Mouse (Mus musculus): Measurements from ENCODE around the gene Phip.

The Phip gene

DNA sequence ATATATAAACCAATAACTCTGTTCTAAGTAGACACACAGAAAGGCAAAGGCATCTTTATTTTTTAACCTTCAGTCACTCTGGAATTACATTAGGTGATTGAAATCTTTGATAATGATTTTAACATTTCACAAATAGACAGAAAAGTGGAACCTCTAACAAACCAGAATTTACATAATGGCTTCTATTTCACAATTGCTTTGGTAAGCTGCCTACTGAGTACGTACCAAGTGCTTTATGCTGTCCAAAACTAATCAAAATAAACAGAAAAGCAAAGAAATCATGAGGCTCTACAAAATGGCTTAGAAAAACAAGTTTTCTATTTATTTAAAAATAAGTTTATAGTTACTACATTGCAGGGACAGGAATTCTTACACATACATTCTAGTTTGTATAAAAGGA lies 109.2 kb downstream of the Phip start:
- no peak for DNase-seq

DNA sequence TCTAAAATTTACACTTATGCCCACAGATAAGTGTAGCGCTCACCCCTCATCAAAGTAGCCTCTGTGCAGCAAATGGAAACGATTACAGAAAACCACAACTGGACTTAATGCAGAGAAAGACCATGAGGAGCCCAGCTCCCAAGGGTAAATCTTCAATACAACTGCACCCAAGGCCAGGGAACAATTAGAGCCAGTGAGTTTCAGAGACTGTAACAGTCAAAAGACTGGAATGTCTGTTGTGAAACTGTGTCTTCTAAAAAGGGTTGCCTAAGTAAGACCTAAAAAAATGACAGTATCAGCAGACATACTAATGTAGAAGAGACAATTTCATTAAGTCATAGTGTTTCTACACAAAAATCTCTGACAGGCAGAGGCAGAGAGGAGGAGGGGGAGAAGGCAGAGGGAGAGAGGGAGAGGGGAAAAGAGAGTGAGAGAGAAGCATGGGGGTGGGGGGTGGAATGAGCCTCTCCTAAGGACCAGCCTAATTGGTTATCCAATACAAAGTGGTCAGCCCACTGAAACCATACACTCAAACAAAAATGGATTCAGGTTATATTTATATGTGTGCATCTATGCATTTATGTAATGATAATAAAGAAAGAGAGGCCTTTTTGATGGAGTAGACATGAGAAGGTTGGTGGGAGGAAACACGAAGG lies 113.4 kb downstream of the Phip start:
- no peak for DNase-seq

DNA sequence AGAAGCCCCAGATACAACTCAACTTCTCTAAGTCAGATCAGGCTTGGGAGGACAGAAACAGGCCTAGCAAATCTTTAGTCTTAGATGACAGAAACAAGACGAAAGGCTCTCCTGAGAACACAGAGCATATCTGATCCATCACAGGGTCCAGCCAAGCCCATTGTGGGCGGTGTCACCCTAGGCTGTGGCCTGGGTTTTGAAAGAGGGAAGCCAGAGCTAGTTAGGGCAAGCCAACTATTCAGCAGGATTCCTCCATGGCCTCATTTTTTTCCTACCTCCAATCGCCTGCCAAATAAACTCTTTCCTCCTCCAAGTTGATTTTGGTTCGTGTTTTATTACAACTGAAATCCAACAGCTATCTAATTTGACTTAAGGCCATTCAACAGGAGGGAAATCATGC lies 114.0 kb downstream of the Phip start:
- no peak for DNase-seq

DNA sequence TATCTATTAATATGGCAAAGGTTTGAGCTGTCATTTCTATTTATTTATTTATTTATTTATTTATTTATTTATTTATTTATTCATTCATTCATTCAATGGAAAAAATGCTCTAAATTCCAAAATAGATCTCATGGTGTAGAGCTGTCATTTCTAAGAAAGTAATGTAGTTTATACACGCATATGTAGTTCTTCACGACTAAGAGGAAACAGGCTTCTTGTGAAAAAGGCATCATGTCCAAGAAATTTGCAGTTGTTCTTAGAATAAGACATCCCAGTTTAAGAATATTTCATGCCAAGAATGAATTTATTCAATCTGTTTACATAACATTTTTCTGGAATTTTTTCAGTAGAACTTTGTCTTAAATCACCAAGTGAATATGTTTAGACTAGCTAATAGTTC lies 114.5 kb downstream of the Phip start:
- no peak for DNase-seq

DNA sequence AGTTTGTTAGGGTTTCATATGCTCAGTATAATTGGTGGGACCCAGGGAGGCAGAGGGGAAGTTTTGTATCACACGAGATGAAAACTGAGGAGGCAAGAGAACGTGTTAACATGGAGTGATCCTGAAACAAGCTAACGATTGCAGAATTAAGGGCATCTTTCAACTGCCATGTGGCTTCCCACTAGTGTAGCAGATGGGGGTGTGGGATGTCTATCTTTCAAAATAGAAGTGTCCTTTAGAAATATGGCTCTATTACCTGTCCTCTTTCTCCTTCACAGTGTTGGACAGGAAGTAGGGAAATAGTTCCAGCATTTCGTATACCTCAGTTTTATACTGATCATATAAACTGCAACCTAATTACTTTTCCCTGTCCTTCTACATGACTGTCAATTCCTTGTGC lies 119.1 kb downstream of the Phip start:
- no peak for DNase-seq

DNA sequence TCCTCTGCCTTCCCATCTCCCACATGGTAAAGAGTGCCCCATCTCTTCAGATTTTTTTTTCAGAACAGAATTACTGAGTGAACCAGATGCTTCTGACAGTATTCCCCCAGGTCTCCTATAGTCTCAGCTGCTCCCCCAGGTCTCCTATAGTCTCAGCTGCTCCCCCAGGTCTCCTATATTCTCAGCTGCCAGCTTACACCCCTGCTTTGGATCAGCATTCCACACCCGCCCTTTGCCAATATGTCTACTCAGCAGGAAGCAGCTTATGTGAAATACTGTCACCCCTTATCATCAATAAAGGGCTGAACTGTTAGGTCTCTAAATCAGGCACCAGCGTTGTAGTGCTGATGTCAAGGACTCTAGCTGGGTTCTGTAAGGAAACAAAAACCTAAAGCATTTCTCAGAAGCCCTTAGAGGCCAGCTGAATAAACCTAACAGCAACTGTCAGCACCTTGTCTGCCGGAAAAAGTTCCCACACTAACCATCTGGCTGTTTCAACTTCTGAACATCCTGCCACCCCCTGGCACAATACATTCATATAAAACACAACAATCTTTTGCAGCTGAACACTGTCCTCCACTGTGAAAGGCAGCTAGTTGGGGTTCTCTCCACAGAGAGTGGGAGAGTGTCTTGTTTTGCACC lies 120.2 kb downstream of the Phip start:
- no peak for DNase-seq

DNA sequence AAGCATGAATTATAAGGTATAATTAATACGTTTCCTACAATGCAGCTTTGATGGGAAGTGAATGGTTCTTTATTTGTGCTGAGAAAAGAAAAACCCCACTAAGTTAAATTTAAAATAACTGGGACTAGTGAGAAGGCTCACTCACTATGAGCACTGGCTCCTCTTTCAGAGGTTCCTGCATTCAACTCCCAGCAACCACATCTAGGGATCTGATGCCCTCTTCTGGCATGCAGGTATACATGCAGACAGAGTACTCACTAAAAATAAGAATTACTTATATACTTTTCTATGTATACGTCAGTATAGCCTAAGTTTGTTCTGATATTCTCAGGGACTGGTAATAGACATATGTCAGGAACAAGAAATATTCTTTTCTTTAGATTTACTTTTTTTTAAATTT lies 121.3 kb downstream of the Phip start:
- no peak for DNase-seq

DNA sequence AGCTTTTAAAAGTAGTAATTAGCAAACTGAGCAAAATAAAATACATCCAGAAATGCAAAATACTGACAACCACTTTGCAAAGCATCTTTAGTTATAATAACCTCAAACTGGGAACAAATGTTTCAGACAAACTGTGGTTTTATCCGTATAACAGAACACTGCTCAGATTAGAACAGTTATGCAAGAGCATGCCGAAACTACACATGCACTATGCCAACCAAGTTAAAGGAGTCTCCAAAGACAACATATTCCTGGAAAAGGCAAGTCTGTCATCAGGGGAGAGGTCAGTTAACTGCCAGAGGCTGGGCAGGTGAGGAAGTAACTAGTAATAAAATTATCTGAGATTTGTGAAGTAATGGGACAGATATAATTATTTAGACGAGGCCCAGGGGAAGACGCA lies 132.6 kb downstream of the Phip start:
- DNase-seq = no peak

DNA sequence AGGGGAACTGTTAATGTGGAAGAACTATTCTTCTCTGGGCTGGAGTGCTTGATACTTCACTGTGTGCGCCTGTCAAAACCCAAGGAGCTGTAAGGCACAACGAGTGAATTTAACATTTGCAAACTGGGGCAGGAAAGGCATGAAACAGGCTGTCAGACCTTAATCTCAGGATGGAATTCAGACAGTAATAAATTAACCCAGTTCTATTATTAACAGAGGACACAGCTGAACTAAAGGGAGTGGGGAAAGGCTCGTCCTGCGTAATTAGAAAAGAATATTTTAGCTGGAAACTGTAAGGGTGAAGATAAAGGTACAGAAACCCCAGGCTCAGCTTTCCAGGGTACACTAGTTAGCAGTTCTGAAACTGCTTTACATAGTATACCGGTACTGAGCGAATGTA lies 139.4 kb downstream of the Phip start:
- DNase-seq = no peak

DNA sequence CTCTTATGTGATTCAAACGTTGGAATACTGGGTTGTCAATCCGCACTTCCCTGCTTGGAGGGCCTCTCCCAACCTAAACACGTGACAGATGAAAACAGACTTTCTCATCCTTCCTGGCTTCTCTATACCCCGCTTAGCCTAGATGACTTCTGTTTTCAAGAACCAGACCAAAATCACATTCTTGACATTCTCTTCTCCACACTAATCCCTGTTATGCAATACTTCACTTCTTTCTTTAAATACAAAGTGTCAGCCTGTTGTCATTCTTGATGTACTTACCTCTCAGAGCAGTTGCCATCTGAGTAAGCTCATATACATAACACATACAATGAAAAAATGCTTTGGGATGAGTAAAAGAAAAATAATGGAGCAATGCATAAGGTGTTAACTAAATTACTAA lies 143.4 kb downstream of the Phip start:
- no peak for DNase-seq

DNA sequence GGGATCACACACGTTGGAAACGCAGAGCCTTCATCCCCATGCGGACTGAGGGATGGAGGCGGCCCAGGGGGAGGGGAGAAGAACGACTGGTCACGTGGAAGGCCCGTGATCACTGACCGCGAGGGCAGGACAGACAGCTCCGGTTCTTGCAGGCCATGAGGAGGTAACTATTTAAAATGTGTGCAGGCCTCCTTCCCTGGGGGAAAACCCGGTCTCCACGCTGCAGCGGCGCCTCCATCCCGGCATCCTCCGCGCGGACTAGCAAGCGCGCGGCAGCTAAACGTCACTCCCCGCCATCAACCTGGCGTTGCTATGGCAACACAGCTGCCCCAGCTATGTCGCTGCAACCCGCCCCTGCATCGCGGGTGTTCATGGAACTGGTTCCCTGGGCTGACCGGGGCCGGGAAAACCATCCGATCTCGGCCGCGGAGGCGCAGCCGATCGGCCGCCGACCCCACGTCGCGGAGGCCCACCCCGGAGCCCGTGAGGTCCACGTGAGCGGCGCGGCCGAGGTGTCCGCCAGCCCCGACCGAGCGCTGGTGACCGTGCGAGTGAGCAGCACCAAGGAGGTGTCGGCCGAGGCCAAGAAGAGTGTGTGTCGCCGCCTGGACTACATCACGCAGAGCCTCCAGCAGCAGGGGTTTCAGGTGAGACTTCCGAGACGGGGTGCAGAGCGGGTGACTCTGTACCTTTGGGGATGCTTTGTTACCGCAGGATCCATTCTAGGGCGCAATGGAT lies 145.5 kb downstream of the Phip start:
- peak; percentile 85 to 87 for DNase-seq

DNA sequence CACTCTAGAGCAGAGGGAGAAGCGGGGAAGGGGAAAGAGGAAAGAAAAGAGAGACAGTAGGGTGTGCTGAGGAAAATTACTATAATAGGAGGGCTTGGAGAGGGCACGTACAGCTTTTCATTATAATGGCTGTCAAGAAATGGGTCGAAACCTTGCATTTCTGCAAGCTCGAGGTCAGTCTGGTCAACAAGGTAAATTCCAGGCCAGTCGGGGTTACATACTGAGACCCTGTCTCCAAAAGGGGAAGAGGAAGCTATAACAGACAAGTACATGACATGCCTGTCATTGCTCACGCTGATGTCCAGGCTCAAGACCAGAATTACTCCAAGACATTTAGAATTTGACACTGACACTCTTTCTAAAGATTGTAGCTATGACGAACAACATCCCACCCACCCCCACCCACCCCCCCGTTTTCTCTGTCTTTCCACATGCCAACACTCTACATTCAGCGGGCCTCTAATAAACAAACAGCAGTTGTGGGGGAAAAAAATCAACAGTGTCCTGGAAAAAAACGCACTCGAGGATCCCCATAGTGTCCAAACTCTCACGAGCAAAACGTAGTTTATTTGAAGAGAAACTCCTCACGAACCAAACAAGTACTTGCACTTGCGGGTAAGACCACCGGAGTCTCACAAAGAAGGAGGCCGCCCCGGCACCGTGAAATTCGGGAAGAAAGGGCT lies 146.2 kb downstream of the Phip start, which contains the start of gene Irak1bp1:
Gene Irak1bp1 (plus strand): TSS at position 534 of the 683 bp plus-strand sequence.
- DNase-seq = no peak

DNA sequence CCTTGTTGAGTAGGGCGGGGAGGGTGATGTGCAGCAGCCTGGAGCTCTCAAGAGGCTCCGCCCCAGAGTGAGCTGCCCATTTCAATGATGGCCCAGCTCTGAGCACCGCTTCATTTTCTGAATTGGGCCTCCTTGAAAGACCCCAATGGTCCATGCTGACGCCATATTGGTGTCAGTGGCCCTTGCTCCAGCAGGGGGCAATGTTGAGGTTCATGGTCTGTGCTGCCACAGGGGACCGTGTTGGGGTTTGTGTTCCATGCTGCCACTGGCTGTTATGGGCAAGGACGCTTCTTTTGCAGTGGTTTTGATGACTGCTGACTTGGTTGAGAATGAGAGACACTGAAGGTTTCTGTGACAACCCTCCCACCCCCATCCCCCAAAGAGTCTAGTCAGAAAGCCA lies 148.9 kb downstream of the Phip start:
- no peak for DNase-seq

Measured in lung, adult 18-20 months (tissue).